Mouse (Mus musculus) left cerebral cortex, adult 9 months (tissue): Measurements from ENCODE around the gene Gal3st2.
"Not testable (repeated sequence)": the region's sequence is repeated elsewhere in the genome, so short reads cannot be mapped to it uniquely, and the experiment has no call there.

Experiments used
- DNase-seq, 2 experiments: peaks; one replicate each; pipeline ENCODE4 v3.0.0; 2022; ENCODE audit warnings: low spot score in 2 of 2

Gal3st2 gene

DNA sequence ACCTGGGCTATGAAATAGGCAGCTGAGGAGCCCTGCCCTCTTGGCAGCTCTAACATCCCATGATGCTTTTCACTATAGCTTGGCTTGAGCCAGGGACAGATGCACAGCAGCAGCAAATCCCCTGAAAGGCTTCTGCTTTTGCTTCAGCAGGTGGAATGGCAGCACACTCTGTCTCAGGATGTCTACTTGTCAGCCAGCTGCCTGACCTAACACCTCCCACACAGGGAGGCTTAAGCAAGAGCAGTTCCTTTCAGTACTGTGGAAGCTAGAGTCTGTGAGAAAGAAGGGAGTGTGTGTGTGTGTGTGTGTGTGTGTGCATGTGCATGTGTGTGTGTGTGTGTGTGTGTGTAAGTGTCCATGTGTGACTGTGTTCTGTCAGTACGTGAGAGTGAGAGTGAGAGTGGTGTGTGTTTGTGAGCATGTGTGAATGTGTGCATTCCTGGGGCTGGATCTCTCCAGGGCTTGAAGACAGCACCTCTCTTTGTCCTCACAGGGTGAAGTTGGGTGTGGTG, 10.5 kb downstream of the Gal3st2 start:
- not testable (repeated sequence) for DNase-seq

DNA sequence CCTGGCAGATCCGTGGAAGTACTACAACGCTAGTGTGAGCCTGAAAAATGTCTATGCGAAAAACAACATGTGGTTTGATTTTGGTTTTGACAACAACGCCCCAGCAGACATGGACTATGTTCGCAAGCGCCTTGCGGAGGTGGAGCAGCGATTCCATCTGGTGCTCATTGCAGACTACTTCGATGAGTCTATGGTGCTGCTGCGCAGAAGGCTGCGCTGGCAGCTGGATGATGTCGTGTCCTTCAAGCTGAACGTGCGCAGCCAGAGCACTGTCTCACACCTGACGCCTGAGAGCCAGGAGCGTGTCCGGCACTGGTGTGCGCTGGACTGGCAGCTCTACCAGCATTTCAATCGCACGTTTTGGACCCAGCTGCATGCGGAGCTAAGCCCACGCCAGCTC, 13.3 kb downstream of the Gal3st2 start:
- not testable (repeated sequence) for DNase-seq

DNA sequence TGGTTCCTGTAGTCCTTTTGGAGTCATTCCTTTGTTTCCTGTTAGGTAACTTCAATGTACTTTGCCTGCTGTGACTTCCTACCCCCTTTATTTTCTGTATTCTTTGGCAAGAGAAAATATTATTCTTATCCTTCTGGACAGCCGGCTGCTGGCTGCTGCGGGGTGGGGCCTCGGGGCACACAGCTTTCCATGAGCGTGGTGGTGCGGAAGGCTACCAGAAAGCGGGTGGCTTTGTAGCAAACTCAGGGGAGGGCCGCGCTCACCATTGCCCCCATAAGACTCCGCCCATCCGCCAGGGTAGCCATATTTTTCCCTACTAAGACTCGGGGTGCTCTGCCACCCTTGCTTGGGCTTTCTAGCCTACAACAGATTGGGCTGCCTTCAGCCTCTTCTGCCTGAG, 20.7 kb downstream of the Gal3st2 start:
- DNase-seq: not testable (repeated sequence)

DNA sequence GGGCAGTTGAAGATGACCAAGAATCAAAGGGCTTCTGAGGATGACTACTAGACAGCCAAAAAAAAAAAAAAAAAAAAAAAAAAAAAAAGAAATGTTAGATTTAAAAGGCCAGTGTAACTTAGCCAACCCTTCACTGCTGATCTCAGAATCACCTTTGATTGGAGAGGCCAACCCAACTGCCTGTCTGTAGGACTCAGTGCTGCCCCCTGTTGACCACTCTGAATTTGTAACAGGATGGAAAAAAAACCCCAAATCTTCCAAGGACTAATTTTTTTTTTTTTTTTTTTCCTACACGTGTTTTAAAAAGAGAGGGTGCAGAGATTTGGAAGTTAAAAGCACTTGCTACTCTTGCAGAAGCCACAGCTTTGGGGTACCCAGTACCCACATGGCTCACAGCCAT, 29.8 kb downstream of the Gal3st2 start:
- not testable (repeated sequence) for DNase-seq

DNA sequence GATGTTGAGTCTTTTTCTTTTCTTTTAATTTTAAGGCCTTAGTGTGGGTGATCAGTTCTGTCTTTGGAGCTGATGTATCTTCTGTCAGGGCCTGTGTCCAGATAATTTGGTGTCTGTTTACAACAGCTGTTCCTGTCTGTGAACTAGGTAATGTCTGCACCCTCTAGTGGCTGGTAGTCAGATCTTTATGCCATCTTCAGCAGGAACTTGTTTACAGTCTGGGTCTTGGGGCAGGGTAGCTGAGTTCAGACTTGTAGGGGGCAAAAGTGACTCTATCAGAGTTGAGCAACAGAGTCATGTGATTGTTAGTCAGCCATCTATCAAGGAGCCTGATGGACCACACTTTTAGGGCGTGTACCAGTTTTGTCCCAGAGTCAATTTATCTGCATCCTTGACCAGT, 36.3 kb downstream of the Gal3st2 start:
- DNase-seq: not testable (repeated sequence)

DNA sequence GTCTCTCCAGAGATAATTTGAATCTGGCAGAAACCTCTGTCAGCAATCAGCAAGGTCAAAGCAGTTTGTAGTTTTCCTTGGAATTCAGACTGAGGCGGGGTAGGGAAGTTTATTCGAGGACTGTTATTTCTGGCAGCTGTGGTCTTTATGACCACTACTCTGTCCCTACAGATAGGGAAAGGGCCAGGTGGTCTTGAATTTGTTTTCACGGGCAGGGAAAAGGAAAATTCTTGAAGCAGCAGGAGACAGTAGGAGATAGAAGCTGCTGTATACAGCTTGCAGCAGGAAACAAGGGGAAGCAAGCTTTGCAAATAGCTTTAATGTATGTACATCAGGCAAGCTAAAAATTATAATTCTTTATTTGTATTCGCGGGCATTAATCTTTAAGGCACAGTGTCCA, 40.2 kb downstream of the Gal3st2 start:
- DNase-seq: not testable (repeated sequence)

DNA sequence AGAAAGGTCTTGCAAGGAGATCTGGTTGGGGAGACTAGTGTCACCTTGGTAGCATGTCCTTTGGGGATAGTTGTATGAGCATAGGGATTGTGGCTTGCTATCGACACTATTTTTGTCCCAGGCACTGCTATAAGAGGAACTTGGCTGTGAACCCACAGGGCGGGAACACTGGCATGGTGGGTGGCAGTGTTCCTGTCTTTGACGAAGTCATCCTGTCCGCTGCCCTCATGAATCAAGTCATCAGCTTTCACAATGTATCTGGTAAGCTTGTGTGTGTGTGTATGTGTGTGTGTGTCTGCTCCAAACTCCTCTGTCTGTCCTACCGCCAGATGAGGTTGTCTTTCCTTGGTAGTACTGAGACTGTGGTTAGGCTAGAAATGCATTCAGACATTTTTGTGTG, 45.6 kb downstream of the Gal3st2 start:
- DNase-seq: not testable (repeated sequence)

DNA sequence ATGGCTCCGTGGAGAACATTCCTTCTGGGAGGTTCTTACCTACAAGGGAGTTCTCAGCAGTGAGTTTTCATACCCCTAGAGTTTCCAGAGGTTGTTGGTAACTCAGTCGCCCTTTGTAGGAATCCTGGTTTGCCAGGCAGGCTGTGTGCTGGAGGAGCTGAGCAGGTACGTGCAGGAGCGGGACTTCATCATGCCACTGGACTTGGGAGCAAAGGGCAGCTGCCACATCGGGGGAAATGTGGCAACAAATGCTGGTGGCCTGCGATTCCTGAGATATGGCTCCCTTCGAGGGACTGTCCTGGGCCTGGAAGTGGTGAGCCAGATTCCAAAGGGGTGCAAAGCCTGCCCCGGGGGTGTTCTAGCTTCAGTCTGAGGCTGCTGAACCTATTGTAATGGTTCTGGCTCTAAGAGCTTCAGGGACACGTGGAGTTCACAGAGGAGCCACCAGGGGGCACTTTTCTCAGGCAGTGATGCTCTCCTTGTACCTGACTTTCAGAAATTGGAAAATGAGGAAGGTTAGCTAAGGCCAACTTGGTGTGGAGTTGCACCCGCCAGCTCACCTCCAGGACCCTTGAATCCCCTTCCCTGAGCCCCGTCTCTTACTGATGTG, 48.0 kb downstream of the Gal3st2 start:
- DNase-seq: not testable (repeated sequence)

DNA sequence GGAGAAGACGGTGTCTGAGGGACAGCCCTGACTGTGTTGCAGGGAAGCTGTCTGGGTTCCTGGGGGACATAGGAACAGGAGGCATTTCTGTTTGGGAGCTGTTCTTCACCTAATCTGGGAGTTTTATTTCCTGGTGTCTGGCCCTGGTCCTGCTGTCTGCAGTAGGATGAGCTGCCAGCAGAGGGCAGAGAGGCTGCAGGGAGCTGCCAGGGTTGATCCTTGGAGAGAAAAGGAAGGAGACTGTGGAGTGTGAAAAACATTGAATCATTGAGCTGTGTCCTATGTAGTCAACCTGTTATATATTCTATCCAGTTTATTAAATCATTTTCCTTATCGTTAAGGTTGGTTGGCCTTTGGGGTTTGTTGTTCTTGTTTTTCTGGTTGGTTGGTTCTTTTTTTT, 50.8 kb downstream of the Gal3st2 start:
- DNase-seq: not testable (repeated sequence)

DNA sequence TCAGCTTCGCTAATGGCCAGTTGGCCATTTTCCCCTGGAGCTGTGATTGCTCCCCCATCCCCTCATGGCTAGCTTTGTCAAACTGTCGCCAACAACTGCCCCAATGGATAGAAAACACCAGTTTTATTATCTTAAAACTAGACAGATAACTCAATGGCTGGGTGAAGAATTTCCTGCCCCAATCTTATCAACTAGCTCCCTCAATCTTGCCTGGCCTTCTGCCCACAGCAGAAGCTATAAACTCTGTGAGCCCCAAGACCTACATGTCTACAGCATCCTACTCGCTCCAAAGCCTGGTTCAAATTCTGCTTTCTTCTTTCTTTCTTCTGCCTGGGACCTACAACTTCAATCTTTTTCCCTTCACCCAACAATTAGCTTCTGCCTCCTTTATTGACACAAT, 56.1 kb downstream of the Gal3st2 start:
- DNase-seq: not testable (repeated sequence)

DNA sequence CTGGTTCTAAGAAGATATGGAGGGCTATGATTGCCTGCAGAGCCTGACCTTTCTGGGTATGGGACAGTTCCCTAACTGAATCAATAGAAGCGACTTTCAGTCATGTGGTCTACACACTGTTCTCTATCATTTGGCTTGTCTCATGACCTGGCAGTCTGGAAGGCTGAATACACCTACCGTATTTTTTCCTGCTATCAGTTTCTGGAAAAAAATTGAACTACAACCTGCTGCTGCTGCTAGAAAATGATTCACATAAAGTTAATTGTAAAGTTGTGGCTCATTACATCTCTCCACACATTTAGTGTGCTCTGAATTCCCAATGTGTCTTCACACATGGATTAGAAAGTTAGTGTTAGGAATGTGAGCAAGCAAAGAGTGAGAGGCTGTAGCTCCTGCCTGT, 56.9 kb downstream of the Gal3st2 start, which contains the start of gene Gal3st2b:
Gene Gal3st2b (plus strand): TSS at position 301 of the 400 bp plus-strand sequence.
- DNase-seq: not testable (repeated sequence)

DNA sequence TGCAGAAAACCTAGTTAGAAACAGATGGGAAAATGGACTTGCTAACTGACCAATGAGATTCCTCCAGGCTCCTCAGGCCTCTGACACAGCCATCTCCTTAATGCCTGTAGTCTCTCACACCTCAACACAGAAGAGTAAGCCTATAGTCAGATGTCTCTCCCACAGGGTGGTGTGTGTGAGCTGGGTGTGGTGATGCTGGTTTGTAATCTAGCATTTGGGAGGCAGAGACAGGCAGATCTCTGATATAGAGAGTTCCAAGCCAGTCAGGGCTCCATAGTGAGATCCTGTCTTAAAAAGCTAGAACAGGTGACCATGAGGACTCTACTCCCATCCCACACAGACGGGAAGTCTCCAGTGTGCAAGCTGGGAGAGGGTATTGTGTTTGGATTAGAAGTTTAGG, 57.7 kb downstream of the Gal3st2 start:
- not testable (repeated sequence) for DNase-seq

DNA sequence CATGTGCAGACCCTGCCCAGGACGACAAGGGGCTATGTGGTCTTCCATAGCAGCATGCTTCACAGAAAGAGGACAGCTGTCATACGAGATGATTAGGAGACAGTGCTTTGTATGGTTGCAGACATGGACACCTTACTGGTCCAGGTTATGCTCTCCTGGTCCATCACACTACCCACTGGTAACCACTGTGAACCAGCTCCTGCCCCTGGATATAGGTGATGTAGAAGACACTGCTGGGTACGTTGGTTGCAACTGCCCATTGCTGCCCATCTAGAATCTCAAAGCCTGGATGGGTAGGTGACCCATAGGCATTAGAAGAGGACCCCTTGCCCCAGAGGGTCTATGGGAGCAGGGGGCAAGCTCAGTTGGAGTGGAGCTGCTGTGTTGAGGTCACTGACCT, 58.2 kb downstream of the Gal3st2 start:
- not testable (repeated sequence) for DNase-seq

DNA sequence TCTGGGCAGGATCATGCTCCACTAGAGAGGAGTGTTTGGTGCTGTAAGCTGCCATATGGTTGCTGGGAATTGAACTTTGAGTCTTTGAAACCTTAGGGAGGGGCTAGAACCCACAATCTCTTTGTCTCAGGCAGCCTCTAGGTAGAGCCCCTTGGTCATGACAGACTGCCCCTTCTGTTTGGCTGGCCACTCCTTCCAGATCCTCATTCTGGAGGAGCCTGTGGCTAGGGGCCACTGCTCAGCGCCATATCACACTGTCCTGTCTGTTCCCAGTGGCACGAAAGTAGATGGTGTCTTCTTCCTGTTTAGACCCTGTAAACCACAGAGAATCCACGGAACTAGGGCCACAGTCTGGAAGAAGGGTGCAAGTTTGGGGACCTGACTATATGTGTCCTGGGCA, 61.5 kb downstream of the Gal3st2 start:
- not testable (repeated sequence) for DNase-seq

DNA sequence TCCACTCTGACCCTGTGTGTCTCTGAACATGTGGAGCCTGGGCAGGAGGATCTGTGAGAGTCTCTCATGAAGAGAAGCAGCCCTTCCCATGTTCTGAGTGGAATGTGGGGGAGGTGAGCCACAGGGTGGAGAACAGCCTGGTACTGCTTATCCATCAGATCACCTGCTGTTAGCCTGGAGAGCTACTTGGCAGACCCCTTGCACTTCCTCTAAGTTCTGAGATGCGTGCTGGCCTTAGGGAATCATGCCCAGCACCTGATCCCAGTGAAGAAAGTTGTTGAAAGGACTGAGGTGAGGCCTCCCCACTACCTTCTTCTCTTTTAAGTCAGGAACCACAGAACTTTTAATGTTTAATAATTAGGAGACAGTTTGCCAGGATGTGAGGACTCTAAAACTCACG, 62.0 kb downstream of the Gal3st2 start:
- DNase-seq: not testable (repeated sequence)
